Mouse (Mus musculus) limb, embryonic 10.5 days (tissue): Measurements from ENCODE around the gene Yeats2. TPM values are rescaled to one million over a fixed set of nuclear protein-coding genes. Genes with fewer than 3 reads are reported as not detected.

ENCODE experiments used
- DNase-seq: peaks from one replicate; pipeline ENCODE4 v3.0.0-alpha.2; 2017; ENCODE audit warnings: low spot score
- H3K27ac ChIP-seq: fragments of 300-500 bp; sonication (generic); 2 replicates; pipeline ENCODE4 v1.5.1; 2016; ENCODE audit warnings: mild to moderate bottlenecking
- H3K27me3 ChIP-seq: fragments of 300-500 bp; sonication (generic); 2 replicates; pipeline ENCODE4 v1.6.1; 2016; ENCODE audit warnings: low read depth, mild to moderate bottlenecking; ENCODE audit not compliant: poor library complexity, severe bottlenecking
- H3K36me3 ChIP-seq: fragments of 300-500 bp; sonication (generic); 2 replicates; pipeline ENCODE4 v1.6.1; 2016; ENCODE audit warnings: mild to moderate bottlenecking, moderate library complexity
- H3K4me1 ChIP-seq: fragments of 300-500 bp; sonication (generic); 2 replicates; pipeline ENCODE4 v1.6.1; 2016
- H3K4me3 ChIP-seq: fragments of 300-500 bp; sonication (generic); 2 replicates; pipeline ENCODE4 v1.5.1; 2016; ENCODE audit warnings: mild to moderate bottlenecking, moderate library complexity
- H3K9me3 ChIP-seq: fragments of 300-500 bp; sonication (generic); replicated peaks from 2 replicates; pipeline ENCODE4 v1.6.1; 2016; ENCODE audit warnings: mild to moderate bottlenecking
- WGBS: fragments of 180-500 bp; shearing (Covaris S2); methylation state at CpG from one replicate; pipeline ENCODE4 v1.1.7; 2016; 5-methylcytosine and 5-hydroxymethylcytosine counted together
- polyA plus RNA-seq: library from polyadenylated mRNA; unstranded; fragments of >200 nt; fragmentation: Nextera tagmentation; extraction: Ambion mirVana; gene quantifications from 2 replicates; pipeline ENCODE4 v1.2.1, GENCODE M21; 2016

Gene Yeats2
- polyA plus RNA-seq, 1 experiment from 2014 or later = 59.2 TPM

- 84% methylated on average over 5 of the region's 5 CpGs for WGBS
Observed at GRCm38 (mm10) chr16:20257926-20258325, 117.1 kb downstream of the Yeats2 start.

GRCm38 (mm10) chr16:20265089-20265488 lies 124.2 kb downstream of the Yeats2 start:
- DNase-seq = no peak
- H3K9me3 ChIP-seq = no peaks in the 10 kb centered on the region
- no peaks in the 10 kb centered on the region for H3K4me1 ChIP-seq
- no peak overlapping the region for H3K27ac ChIP-seq
- 87% methylated on average over 7 of the region's 7 CpGs for WGBS
- H3K4me3 ChIP-seq = no peak overlapping the region
- no peaks in the 10 kb centered on the region for H3K27me3 ChIP-seq
- no peaks in the 10 kb centered on the region for H3K36me3 ChIP-seq

More at GRCm38 (mm10) chr16:20257926-20258325, 117.1 kb downstream of the Yeats2 start:
- Histone ChIP-seq H3K27me3 (no peaks in the 10 kb centered on the region), H3K4me1 (no peaks in the 10 kb centered on the region), H3K36me3 (no peaks in the 10 kb centered on the region), H3K4me3 (no peak overlapping the region), H3K27ac (no peak overlapping the region), H3K9me3 (no peaks in the 10 kb centered on the region)
- DNase-seq = peak; percentile 9

DNA sequence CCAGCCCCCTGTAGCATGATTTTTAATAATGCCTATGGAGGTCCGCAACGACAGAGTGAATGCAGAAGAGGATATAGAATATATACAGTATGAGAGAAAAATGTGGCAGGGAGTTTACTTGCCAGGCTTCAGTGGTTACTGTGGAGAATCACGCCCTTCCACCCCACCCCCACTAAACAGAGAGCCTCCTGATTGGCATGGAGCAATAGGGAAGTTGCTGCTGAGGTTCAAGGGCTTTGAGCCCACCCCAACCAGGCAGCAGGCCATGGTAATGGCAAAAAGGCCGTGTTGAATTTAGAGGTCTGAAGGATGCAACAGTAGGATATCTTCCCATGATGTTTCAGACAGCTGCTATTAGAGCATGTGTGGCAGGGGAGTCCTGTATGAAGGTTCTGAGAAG lies 130.5 kb downstream of the Yeats2 start:
- 84% methylated on average over 4 of the region's 4 CpGs for WGBS
- H3K4me3 ChIP-seq = no peak overlapping the region
- DNase-seq = no peak
- H3K36me3 ChIP-seq = no peaks in the 10 kb centered on the region
- no peaks in the 10 kb centered on the region for H3K4me1 ChIP-seq
- H3K27me3 ChIP-seq = no peaks in the 10 kb centered on the region
- H3K9me3 ChIP-seq = no peaks in the 10 kb centered on the region
- H3K27ac ChIP-seq = no peak overlapping the region

DNA sequence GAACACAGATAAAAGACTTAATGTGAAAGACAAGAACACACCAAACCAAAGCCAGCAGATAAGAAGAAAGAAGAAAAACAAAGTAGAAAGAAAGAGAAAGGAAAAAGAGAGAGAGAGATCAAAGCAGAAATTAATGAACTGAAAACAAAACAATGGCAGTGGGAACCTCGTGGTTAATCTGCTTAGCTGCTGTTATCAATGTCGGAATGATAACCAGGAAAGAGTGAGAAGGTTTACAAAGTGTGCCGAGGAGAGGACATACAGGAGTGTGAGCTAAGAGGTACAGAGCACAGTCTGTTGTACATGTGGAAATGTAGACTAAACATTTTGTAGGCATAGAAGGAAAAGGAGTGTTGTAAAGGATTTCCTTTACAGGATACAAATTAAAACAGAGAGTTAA lies 132.1 kb downstream of the Yeats2 start:
- Histone ChIP-seq H3K36me3 (peaks cover 6% of the 10 kb centered on the region), H3K4me1 (no peaks in the 10 kb centered on the region), H3K4me3 (no peak overlapping the region), H3K27ac (no peak overlapping the region), H3K27me3 (no peaks in the 10 kb centered on the region), H3K9me3 (no peaks in the 10 kb centered on the region)
- 70% methylated on average over 3 of the region's 3 CpGs for WGBS
- no peak for DNase-seq

DNA sequence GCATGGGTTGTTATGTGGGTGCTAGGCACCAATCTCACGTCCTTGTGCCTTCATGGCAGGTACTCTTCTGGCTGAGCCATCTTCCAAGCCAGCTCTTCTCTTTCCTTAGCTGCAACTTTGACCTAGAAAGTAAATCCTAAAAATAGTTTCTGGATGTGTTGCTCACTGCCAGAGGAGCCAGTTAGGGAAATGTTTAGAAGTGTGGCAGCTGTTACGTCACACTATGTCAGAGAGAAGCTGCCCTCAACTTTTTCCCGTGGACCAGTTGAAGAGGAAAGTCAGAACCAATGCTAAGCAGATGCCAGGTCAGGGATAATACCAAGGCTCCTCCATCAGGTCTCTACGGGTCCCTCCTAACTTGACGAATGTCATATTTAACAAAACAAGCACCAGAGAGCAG lies 138.5 kb downstream of the Yeats2 start:
- Histone ChIP-seq H3K36me3 (peaks cover 70% of the 10 kb centered on the region), H3K27me3 (no peaks in the 10 kb centered on the region), H3K4me1 (no peaks in the 10 kb centered on the region), H3K4me3 (no peak overlapping the region), H3K9me3 (no peaks in the 10 kb centered on the region), H3K27ac (no peak overlapping the region)
- no peak for DNase-seq
- WGBS = 93% methylated on average over 5 of the region's 5 CpGs

- no peaks in the 10 kb centered on the region for H3K4me1 ChIP-seq
- no peaks in the 10 kb centered on the region for H3K9me3 ChIP-seq
- no peak overlapping the region for H3K4me3 ChIP-seq
- WGBS = 88% methylated on average over 4 of the region's 4 CpGs
- H3K36me3 ChIP-seq = peaks cover 79% of the 10 kb centered on the region
- H3K27ac ChIP-seq = no peak overlapping the region
- H3K27me3 ChIP-seq = no peaks in the 10 kb centered on the region
- DNase-seq = no peak
Observed at GRCm38 (mm10) chr16:20280238-20280637, 139.4 kb downstream of the Yeats2 start.

Other genes starting within 250 kb of the Yeats2 start
- 7.0 and 8.0 TPM in 2 replicates for gene Klhl6, start 158.0 kb upstream of the Yeats2 start, polyA plus RNA-seq
- gene Klhl24, start 43.5 kb upstream of the Yeats2 start, polyA plus RNA-seq = 20.7 and 27.2 TPM in 2 replicates
- gene Map6d1, start 100.3 kb downstream of the Yeats2 start, polyA plus RNA-seq = 0.75 and 0.89 TPM in 2 replicates
- gene Parl, start 161.3 kb downstream of the Yeats2 start, polyA plus RNA-seq = 131 and 157 TPM in 2 replicates
- not detected in 2 replicates for gene Cyp2ab1, start 184.3 kb downstream of the Yeats2 start, polyA plus RNA-seq